Mouse (Mus musculus) MEL (cell line): ENCODE results near the gene Lrpprc. TPM values are rescaled to one million over a fixed set of nuclear protein-coding genes. Genes with fewer than 3 reads are reported as not detected.

ENCODE experiments used
- DNase-seq: peaks from one replicate; pipeline ENCODE4 v3.0.0; 2011; ENCODE audit warnings: low read depth, low spot score
- H3K27ac ChIP-seq: 2 replicates; pipeline ENCODE4 v1.5.1; 2012; ENCODE audit warnings: low read depth, mild to moderate bottlenecking, control low read depth, low read length, moderate library complexity; ENCODE audit not compliant: control insufficient read depth
- H3K27me3 ChIP-seq, 2 experiments: fragments of 150-350 bp in 1 of 2; sonication (generic) in 1 of 2; 2 replicates each; pipeline ENCODE4 v1.6.1; 2012; ENCODE audit warnings: low read length in 2 of 2, mild to moderate bottlenecking in 2 of 2, improper control_type of control experiment in 1 of 2, moderate library complexity in 1 of 2; ENCODE audit not compliant: insufficient read depth in 2 of 2, control insufficient read depth in 1 of 2
- H3K36me3 ChIP-seq, 2 experiments: 2 replicates each; pipeline ENCODE4 v1.6.1; 2012 to 2014; ENCODE audit warnings: low read length in 2 of 2, improper control_type of control experiment in 1 of 2, inconsistent platforms in 1 of 2, mild to moderate bottlenecking in 1 of 2; ENCODE audit not compliant: insufficient read depth in 2 of 2, control insufficient read depth in 1 of 2
- H3K4me1 ChIP-seq, 2 experiments: fragments of 150-350 bp in 1 of 2; sonication (generic) in 1 of 2; 2 replicates each; pipeline ENCODE4 v1.6.1; 2012; ENCODE audit warnings: low read length in 2 of 2, improper control_type of control experiment in 1 of 2, mild to moderate bottlenecking in 1 of 2; ENCODE audit not compliant: insufficient read depth in 2 of 2, control insufficient read depth in 1 of 2
- H3K4me3 ChIP-seq, 2 experiments: fragments of 150-350 bp in 1 of 2; sonication (generic) in 1 of 2; 2 replicates each; pipeline ENCODE4 v1.5.1; 2012; ENCODE audit warnings: low read depth in 2 of 2, low read length in 2 of 2, mild to moderate bottlenecking in 2 of 2, moderate library complexity in 2 of 2, control low read depth in 1 of 2, improper control_type of control experiment in 1 of 2; ENCODE audit not compliant: control insufficient read depth in 1 of 2, insufficient read depth in 1 of 2
- H3K79me2 ChIP-seq: 2 replicates; pipeline ENCODE4 v1.6.1; 2012; ENCODE audit warnings: mild to moderate bottlenecking, low read length, moderate library complexity; ENCODE audit not compliant: control insufficient read depth, poor library complexity, insufficient read depth
- H3K9ac ChIP-seq: 2 replicates; pipeline ENCODE4 v1.6.1; 2012; ENCODE audit warnings: low read depth, mild to moderate bottlenecking, control low read depth, low read length, moderate library complexity; ENCODE audit not compliant: control insufficient read depth, poor library complexity, severe bottlenecking
- H3K9me3 ChIP-seq: fragments of 150-350 bp; sonication (generic); replicated peaks from 2 replicates; pipeline ENCODE4 v1.6.1; 2012; ENCODE audit warnings: mild to moderate bottlenecking, low read length, improper control_type of control experiment, moderate library complexity; ENCODE audit not compliant: insufficient read depth
- CTCF ChIP-seq, 3 experiments: IDR thresholded peaks in 2 of 3; conservative IDR thresholded peaks in 1 of 3; 2 replicates each; pipeline ENCODE4 v1.5.1; 2011 to 2012; ENCODE audit warnings: low read length in 3 of 3, low read depth in 2 of 3, mild to moderate bottlenecking in 2 of 3, improper control_type of control experiment in 1 of 3, inconsistent platforms in 1 of 3, mixed read lengths in 1 of 3, moderate library complexity in 1 of 3; ENCODE audit not compliant: control insufficient read depth in 1 of 3, insufficient read depth in 1 of 3, poor library complexity in 1 of 3, severe bottlenecking in 1 of 3
- E2F4 ChIP-seq: IDR thresholded peaks from 2 replicates; pipeline ENCODE4 v1.6.1; 2011; ENCODE audit warnings: low read depth, low read length, improper control_type of control experiment, borderline replicate concordance
- ETS1 ChIP-seq: IDR thresholded peaks from 2 replicates; pipeline ENCODE4 v1.6.1; 2012; ENCODE audit warnings: low read depth, mild to moderate bottlenecking, inconsistent platforms, low read length, improper control_type of control experiment, moderate library complexity
- GABPA ChIP-seq: IDR thresholded peaks from 2 replicates; pipeline ENCODE4 v1.6.1; 2012; ENCODE audit warnings: low read depth, mild to moderate bottlenecking, inconsistent platforms, low read length, improper control_type of control experiment, moderate library complexity
- KAT2A ChIP-seq: conservative IDR thresholded peaks from 2 replicates; pipeline ENCODE4 v1.6.1; 2012; ENCODE audit warnings: low read depth, low read length, improper control_type of control experiment, inconsistent platforms
- MAFK ChIP-seq: IDR thresholded peaks from 2 replicates; pipeline ENCODE4 v1.6.1; 2011; ENCODE audit warnings: low read depth, mild to moderate bottlenecking, low read length, improper control_type of control experiment, borderline replicate concordance
- MAX ChIP-seq: IDR thresholded peaks from 2 replicates; pipeline ENCODE4 v1.6.1; 2011; ENCODE audit warnings: low read length, improper control_type of control experiment
- MAZ ChIP-seq: IDR thresholded peaks from 2 replicates; pipeline ENCODE4 v1.6.1; 2012; ENCODE audit warnings: low read depth, mild to moderate bottlenecking, inconsistent platforms, low read length, improper control_type of control experiment
- MYB ChIP-seq: IDR thresholded peaks from 2 replicates; pipeline ENCODE4 v1.6.1; 2011; ENCODE audit warnings: mild to moderate bottlenecking, low read depth, low read length, improper control_type of control experiment
- MYC ChIP-seq: IDR thresholded peaks from 2 replicates; pipeline ENCODE4 v1.6.1; 2011; ENCODE audit warnings: low read depth, mild to moderate bottlenecking, low read length, improper control_type of control experiment, moderate library complexity
- NELFE ChIP-seq: IDR thresholded peaks from 2 replicates; pipeline ENCODE4 v1.6.1; 2011; ENCODE audit warnings: low read depth, low read length, improper control_type of control experiment
- POLR2AphosphoS2 ChIP-seq: IDR thresholded peaks from 2 replicates; pipeline ENCODE4 v1.6.1; 2011; ENCODE audit warnings: low read length, improper control_type of control experiment
- RAD21 ChIP-seq: IDR thresholded peaks from 2 replicates; pipeline ENCODE4 v1.6.1; 2011; ENCODE audit warnings: mild to moderate bottlenecking, low read depth, low read length, improper control_type of control experiment
- RCOR1 ChIP-seq: IDR thresholded peaks from 2 replicates; pipeline ENCODE4 v1.6.1; 2012; ENCODE audit warnings: low read depth, mild to moderate bottlenecking, inconsistent platforms, low read length, improper control_type of control experiment
- SIN3A ChIP-seq: IDR thresholded peaks from 2 replicates; pipeline ENCODE4 v1.6.1; 2012; ENCODE audit warnings: low read length, improper control_type of control experiment, inconsistent platforms
- TAL1 ChIP-seq: IDR thresholded peaks from 2 replicates; pipeline ENCODE4 v1.6.1; 2012; ENCODE audit warnings: mild to moderate bottlenecking, inconsistent platforms, low read length, moderate library complexity, mixed read lengths
- ZNF384 ChIP-seq: IDR thresholded peaks from 2 replicates; pipeline ENCODE4 v1.6.1; 2012; ENCODE audit warnings: low read depth, mild to moderate bottlenecking, inconsistent platforms, low read length, improper control_type of control experiment
- polyA plus RNA-seq, 2 experiments: library from polyadenylated mRNA; stranded (reverse) in 1 of 2; unstranded in 1 of 2; fragments of >175 nt in 1 of 2; fragments of >200 nt in 1 of 2; gene quantifications; 2 replicates each; pipeline versions ENCODE4 v1.2.1 to v1.2.4; 2012; ENCODE audit warnings: low replicate concordance in 2 of 2, low read depth in 1 of 2; ENCODE audit not compliant: insufficient read length in 2 of 2, insufficient read depth in 1 of 2, missing spikeins in 1 of 2
- total RNA-seq: library from RNA; depleted of rRNA; stranded (reverse); fragments of 300-350 nt; gene quantifications from 2 replicates; pipeline ENCODE4 v1.2.3, GENCODE M21; 2012; rRNA removed

The Lrpprc gene
- total and polyA plus RNA-seq, 3 experiments, result 82.6 to 204 (median 99.1) TPM

GRCm38 (mm10) chr17:84656653-84657421 is 133.8 kb downstream of the Lrpprc start:
- no peaks in the 10 kb centered on the region for H3K79me2 ChIP-seq
- H3K27ac ChIP-seq, result no peak overlapping the region
- no peak overlapping the region for H3K9ac ChIP-seq
- H3K4me3 ChIP-seq, result no peak overlapping the region
- H3K27me3 ChIP-seq, result peaks cover 0 to 2% of the 10 kb centered on the region in 2 experiments; a peak in 3 of 4 replicates
- no peaks in the 10 kb centered on the region for H3K9me3 ChIP-seq
- DNase-seq, result no peak
- no peaks in the 10 kb centered on the region for H3K36me3 ChIP-seq
- no peak for TF ChIP-seq GABPA
- no peak for TF ChIP-seq RAD21
- TF ChIP-seq RCOR1, result no peak
- no peak for TF ChIP-seq MAX
- H3K4me1 ChIP-seq, result no peaks in the 10 kb centered on the region

GRCm38 (mm10) chr17:84656205-84656604 is 134.4 kb downstream of the Lrpprc start:
- no peaks in the 10 kb centered on the region for H3K4me1 ChIP-seq
- H3K27me3 ChIP-seq, result peaks cover 0 to 2% of the 10 kb centered on the region in 2 experiments; a peak in 3 of 4 replicates
- H3K27ac ChIP-seq, result no peak overlapping the region
- DNase-seq, result no peak
- no peaks in the 10 kb centered on the region for H3K36me3 ChIP-seq
- H3K79me2 ChIP-seq, result no peaks in the 10 kb centered on the region
- TF ChIP-seq ZNF384 (no peak), TAL1 (no peak), MYC (no peak), MAFK (no peak), RAD21 (no peak), MAZ (no peak), E2F4 (no peak), KAT2A (no peak), ETS1 (no peak), GABPA (no peak), MYB (no peak), NELFE (no peak), RCOR1 (no peak), SIN3A (no peak), CTCF (IDR thresholded peaks at IDR 0.05 in 2 of 3, conservative IDR thresholded peaks at IDR 0.05 in 1 of 3; ENCODE audit: control insufficient read depth in 1 of 3, insufficient read depth in 1 of 3, low read depth in 2 of 3, low read length in 3 of 3, poor library complexity in 1 of 3, severe bottlenecking in 1 of 3) (no peak), POLR2AphosphoS2 (no peak)
- TF ChIP-seq, all 39 proteins: peak for 0
- Histone ChIP-seq H3K9ac (no peak overlapping the region), H3K9me3 (no peaks in the 10 kb centered on the region), H3K4me3 (no peak overlapping the region)

Other genes with a start within 250 kb of the Lrpprc start
- not detected in 2 replicates for gene Dync2li1, start 164.3 kb downstream of the Lrpprc start, total RNA-seq
- gene Dync2li1, start 164.3 kb downstream of the Lrpprc start, polyA plus RNA-seq, result under 1 TPM in 1 of 2 experiments, not detected in 1; 0.08 TPM
- not detected in 2 replicates for gene Abcg8, start 114.5 kb downstream of the Lrpprc start, total RNA-seq
- gene Abcg8, start 114.5 kb downstream of the Lrpprc start, polyA plus RNA-seq, result not detected
- not detected in 2 replicates for gene Abcg5, start 107.8 kb downstream of the Lrpprc start, total RNA-seq
- not detected for gene Abcg5, start 107.8 kb downstream of the Lrpprc start, polyA plus RNA-seq
- 45.7 and 48.6 TPM in 2 replicates for gene Ppm1b, start 166.0 kb upstream of the Lrpprc start, total RNA-seq
- gene Ppm1b, start 166.0 kb upstream of the Lrpprc start, polyA plus RNA-seq, result 10 to 100 TPM in 1 of 2 experiments, not detected in 1; 51.6 TPM
- gene Slc3a1, start 237.6 kb upstream of the Lrpprc start, total RNA-seq, result 0.08 and 0.10 TPM in 2 replicates
- gene Slc3a1, start 237.6 kb upstream of the Lrpprc start, polyA plus RNA-seq, result under 1 TPM in 1 of 2 experiments, not detected in 1; 0.08 TPM